Mouse (Mus musculus): Measurements from ENCODE around the gene Elf4.

GRCm38 (mm10) chrX:48428642-48429041 lies 34.3 kb downstream of the Elf4 start:
- TF ChIP-seq CTCF (conservative IDR thresholded peaks at IDR 0.05; ENCODE audit: low read length) (no peak), NANOG (IDR thresholded peaks at IDR 0.05; ENCODE audit: borderline replicate concordance, low read length) (no peak)
